Mouse (Mus musculus): ENCODE data around the gene Ctdspl.

DNA sequence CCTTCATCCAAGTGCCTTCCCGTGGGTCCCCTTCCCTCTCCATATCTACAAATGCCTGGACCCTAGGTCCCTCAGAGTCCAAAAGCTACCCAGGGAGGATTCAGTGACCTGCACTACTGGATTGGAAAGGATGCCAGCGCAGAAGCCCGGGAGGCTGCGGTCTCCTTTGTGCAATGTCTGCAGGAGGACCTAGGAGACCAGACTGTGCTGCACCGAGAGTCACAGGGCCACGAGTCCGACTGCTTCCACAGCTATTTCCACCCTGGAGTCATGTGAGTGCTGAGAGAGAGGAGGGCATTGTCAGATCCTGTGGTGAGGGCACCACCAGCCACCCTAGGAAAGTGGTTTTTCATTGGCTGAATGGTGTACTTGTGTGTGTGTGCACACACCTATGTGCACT lies 132.0 kb downstream of the Ctdspl start:
- TF ChIP-seq CTCF (IDR thresholded peaks at IDR 0.05): no peak
- no peak for TF ChIP-seq EP300 (IDR thresholded peaks at IDR 0.05)
